Mouse (Mus musculus) heart, embryonic 16.5 days (tissue): Measurements from ENCODE around the gene Rsph9. TPM values are rescaled to one million over a fixed set of nuclear protein-coding genes. Genes with fewer than 3 reads are reported as not detected.

Experiments used
- ATAC-seq: fragments of 200-750 bp; cut with Nextera tagmentation; replicated peaks from 2 replicates; pipeline ENCODE4 v1.8.0; 2017; ENCODE audit warnings: moderate number of reproducible peaks; ENCODE audit not compliant: insufficient read depth, low FRiP score; ENCODE audit errors: extremely low read depth
- H3K27ac ChIP-seq: fragments of 300-500 bp; sonication (generic); 2 replicates; pipeline ENCODE4 v1.5.1; 2014; ENCODE audit warnings: mild to moderate bottlenecking, low read length, control low read depth, moderate library complexity
- H3K27me3 ChIP-seq: fragments of 300-500 bp; sonication (generic); 2 replicates; pipeline ENCODE4 v1.6.1; 2014; ENCODE audit warnings: low read length, mixed read lengths; ENCODE audit not compliant: control insufficient read depth, insufficient read depth
- H3K36me3 ChIP-seq: fragments of 300-500 bp; sonication (generic); 2 replicates; pipeline ENCODE4 v1.6.1; 2014; ENCODE audit not compliant: control insufficient read depth, insufficient read depth
- H3K4me1 ChIP-seq: fragments of 300-500 bp; sonication (generic); 2 replicates; pipeline ENCODE4 v1.6.1; 2014; ENCODE audit warnings: low read length, mixed read lengths; ENCODE audit not compliant: control insufficient read depth, insufficient read depth
- H3K4me2 ChIP-seq: fragments of 300-500 bp; sonication (generic); 2 replicates; pipeline ENCODE4 v1.6.1; 2014; ENCODE audit warnings: low read depth, mild to moderate bottlenecking, control low read depth, low read length
- H3K4me3 ChIP-seq: fragments of 300-500 bp; sonication (generic); 2 replicates; pipeline ENCODE4 v1.5.1; 2014; ENCODE audit warnings: mild to moderate bottlenecking, control low read depth, low read length
- H3K9ac ChIP-seq: fragments of 300-500 bp; sonication (generic); 2 replicates; pipeline ENCODE4 v1.6.1; 2014; ENCODE audit warnings: low read length, control low read depth
- H3K9me3 ChIP-seq: fragments of 300-500 bp; sonication (generic); replicated peaks from 2 replicates; pipeline ENCODE4 v1.6.1; 2016; ENCODE audit warnings: low read length; ENCODE audit not compliant: control insufficient read depth
- WGBS: fragments of 180-500 bp; shearing (Covaris S2); extraction: QIAGEN DNeasy Blood & Tissue Kit; methylation state at CpG from one replicate; pipeline ENCODE4 v1.1.7; 2014; 5-methylcytosine and 5-hydroxymethylcytosine counted together
- polyA plus RNA-seq: library from polyadenylated mRNA; unstranded; fragments of >200 nt; fragmentation: Nextera tagmentation; extraction: Ambion mirVana; gene quantifications from 2 replicates; pipeline ENCODE4 v1.2.1, GENCODE M21; 2015

Gene Rsph9
- polyA plus RNA-seq, 1 experiment from 2014 or later: 6.9 TPM

DNA sequence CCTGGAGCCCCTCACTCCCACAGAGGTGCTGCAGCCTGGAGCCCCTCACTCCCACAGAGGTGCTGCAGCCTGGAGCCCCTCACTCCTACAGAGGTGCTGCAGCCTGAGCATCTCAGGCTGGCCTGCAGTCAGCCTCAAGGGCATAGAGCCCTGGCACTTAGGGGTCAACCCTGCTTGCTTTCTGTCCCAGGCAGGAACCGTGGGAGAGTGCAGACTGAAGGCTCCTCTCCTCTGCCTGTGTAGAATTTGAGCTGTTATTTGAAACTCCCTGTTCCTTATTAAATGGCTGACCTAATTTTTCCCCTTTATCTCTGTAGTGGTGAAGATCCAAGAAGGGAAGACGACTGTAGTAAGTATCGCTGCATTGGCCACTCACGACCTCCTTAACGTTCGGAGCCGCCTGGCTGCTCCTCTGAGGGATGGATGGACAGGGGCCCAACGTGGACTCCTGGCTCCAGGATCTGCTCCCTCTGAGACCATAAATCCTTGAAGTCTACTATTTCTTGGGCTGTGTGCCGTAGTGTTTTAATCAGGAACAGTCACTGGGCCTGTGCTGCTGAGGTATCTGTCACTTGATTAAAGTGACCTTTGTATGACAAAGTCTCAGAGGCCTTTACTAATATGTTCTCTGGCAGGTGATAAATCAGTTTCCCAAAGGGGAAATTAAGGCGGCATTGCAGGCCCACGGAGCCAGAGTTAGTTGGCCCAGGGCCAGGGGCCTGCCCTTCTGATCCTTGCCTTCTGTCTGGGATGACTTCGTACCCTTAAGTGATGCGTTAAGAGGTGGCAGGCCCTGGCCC, 26.2 kb downstream of the Rsph9 start:
- 63% methylated on average over 13 of the region's 13 CpGs for WGBS
- Histone ChIP-seq H3K4me3 (no peak overlapping the region), H3K27me3 (no peaks in the 10 kb centered on the region), H3K36me3 (peaks cover 7% of the 10 kb centered on the region; the same call in 1 of the 2 replicates), H3K9ac (no peak overlapping the region), H3K9me3 (no peaks in the 10 kb centered on the region), H3K27ac (no peak overlapping the region), H3K4me1 (no peaks in the 10 kb centered on the region; the same call in 1 of the 2 replicates), H3K4me2 (no peak overlapping the region)
- ATAC-seq: no peak; the same call in 1 of the 2 replicates

DNA sequence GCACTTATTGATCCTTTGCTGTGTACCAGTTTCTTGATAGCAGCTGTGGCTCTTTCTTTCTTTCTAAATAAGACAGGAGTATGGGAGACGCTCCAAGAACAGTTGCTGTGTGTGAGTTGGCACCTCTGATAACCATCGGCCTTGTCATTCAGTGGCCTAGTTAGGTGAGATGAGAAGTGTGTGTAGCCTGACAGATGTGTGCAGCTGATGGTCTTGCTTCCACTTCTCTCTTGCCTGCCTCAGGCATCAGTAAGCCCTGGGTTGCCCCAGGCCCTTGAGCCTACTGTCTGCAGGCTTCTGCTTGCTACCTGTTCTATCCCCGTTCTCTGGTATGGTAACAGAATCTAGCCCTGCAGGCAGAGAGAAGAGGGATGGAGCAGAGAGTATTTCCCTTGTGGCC, 27.1 kb downstream of the Rsph9 start:
- WGBS: 81% methylated on average over 3 of the region's 3 CpGs
- Histone ChIP-seq H3K4me3 (no peak overlapping the region), H3K27me3 (no peaks in the 10 kb centered on the region), H3K9me3 (no peaks in the 10 kb centered on the region), H3K36me3 (peaks cover 5% of the 10 kb centered on the region; the same call in 1 of the 2 replicates), H3K4me1 (no peaks in the 10 kb centered on the region; the same call in 1 of the 2 replicates), H3K4me2 (no peak overlapping the region), H3K27ac (no peak overlapping the region), H3K9ac (no peak overlapping the region)
- ATAC-seq: no peak

DNA sequence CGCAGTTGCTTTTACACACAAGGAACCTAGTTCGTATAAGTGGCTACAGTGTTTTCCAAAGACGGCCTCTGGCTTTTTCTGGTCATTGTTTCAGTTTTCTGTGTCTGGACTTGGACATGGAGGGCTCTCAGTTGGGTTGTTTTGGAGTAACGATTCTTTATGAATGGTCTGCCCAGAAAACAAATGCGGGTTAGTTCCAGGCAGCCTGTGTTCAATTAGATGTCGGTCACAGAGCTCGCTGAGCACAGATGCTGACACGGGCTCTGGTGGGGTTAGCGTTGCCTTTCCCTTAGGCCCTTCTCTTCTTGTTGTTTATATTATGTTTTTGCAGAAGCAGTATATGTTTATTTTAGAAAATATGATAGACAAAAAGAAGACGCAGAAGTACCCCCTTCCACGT, 27.9 kb downstream of the Rsph9 start:
- no peak overlapping the region for H3K4me3 ChIP-seq
- H3K9me3 ChIP-seq: no peaks in the 10 kb centered on the region
- no peaks in the 10 kb centered on the region for H3K27me3 ChIP-seq
- ATAC-seq: no peak
- H3K4me1 ChIP-seq: peaks cover 6% of the 10 kb centered on the region
- no peak overlapping the region for H3K9ac ChIP-seq
- peaks cover 5% of the 10 kb centered on the region; the same call in 1 of the 2 replicates for H3K36me3 ChIP-seq
- H3K4me2 ChIP-seq: no peak overlapping the region
- peak overlapping the region; percentile 12; the same call in 1 of the 2 replicates for H3K27ac ChIP-seq
- 79% methylated on average over 11 of the region's 11 CpGs for WGBS

DNA sequence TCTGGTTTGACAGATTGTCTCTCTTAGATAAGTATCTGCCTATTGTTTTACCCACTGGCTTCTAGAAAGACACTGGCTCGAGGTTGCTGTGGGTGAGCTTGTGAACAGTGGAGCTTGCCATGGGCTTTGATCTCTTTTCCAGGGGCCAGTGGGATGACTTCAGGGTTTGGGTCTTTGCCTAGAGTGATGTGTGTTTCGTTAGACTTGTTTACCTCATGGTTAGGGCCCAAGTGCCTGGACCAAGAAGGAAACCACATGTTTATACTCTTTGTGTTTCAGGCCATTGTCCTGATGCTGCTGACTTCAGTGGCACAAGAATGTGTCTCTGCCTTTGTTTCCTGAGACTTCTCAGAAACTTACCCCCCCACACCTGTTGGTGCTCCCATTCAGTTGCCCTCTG, 28.5 kb downstream of the Rsph9 start:
- WGBS: 49% methylated on average over 2 of the region's 2 CpGs
- no peaks in the 10 kb centered on the region for H3K9me3 ChIP-seq
- ATAC-seq: no peak
- H3K4me3 ChIP-seq: no peak overlapping the region
- peak overlapping the region; percentile 12; the same call in 1 of the 2 replicates for H3K27ac ChIP-seq
- no peak overlapping the region for H3K4me2 ChIP-seq
- H3K9ac ChIP-seq: no peak overlapping the region
- H3K27me3 ChIP-seq: no peaks in the 10 kb centered on the region
- peaks cover 5% of the 10 kb centered on the region; the same call in 1 of the 2 replicates for H3K36me3 ChIP-seq
- peaks cover 6% of the 10 kb centered on the region for H3K4me1 ChIP-seq

DNA sequence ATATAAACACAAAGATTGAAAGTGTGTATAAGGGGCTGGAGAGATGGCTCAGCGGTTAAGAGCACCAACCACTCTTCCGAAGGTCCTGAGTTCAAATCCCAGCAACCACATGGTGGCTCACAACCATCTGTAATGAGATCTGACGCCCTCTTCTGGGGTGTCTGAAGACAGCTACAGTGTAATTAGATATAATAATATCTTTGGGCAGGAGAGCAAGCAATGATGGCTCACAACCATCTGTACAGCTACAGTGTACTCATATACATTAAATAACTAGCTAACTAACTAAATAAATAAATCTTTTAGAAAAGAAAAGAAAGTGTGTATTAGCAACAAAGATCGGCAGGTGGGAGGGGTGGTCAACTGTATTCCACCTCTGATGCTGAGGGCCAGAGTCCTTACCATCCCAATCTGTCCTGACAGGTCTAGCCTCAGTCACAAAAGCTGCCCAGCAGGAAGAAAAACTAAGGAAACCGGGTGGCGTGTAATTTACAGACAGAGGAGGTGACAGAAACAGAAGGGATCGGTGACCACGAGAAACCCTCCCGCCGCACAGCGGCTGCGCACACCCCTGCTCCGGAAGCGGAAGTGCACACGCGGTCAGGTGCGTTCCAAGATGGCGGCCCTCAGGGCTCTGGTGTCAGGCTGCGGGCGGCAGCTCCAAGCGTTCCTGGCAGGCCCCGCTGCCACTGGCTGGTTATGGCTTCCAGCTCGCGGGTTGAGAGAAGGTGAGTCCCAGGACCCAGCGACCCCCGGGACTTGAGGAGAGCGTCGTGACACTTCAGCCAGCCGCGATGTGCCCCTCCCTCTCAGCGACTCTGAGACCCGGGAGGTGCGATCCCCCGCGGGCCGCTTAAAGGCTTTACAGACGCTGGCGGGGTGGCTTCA, 33.4 kb downstream of the Rsph9 start, which contains the start of gene Mrps18a:
Mrps18a (plus strand) TSS at position 585 of the 888 bp plus-strand sequence.
- Histone ChIP-seq H3K9me3 (no peaks in the 10 kb centered on the region), H3K27me3 (peaks cover 7% of the 10 kb centered on the region), H3K27ac (peak within 1 kb of the TSS; percentile 39), H3K4me1 (peaks cover 6% of the 10 kb centered on the region), H3K9ac (peak within 1 kb of the TSS; percentile 88), H3K4me3 (peak within 1 kb of the TSS; percentile 88), H3K36me3 (no peaks in the 10 kb centered on the region), H3K4me2 (peak within 1 kb of the TSS; percentile 88)
- peak; percentile 91 for ATAC-seq
- 5% methylated on average over 38 of the region's 38 CpGs for WGBS

DNA sequence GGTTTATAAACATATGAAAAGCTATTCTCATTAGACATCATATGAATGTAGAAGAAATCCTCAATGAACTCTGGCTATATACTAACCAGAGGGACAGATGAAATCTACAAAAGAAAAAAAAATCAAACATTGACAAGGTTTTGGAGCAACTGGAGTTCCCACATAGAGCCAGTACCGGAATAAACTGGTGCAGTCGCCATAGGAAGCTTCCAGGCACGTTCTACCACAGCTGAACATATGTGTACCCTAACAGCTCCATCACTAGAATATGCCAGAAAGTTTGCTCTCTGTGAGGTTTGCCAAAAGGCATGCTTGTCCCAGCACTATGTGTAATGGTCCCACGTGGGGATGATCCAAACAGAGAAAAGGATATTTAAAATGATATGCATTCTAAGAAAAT, 35.7 kb downstream of the Rsph9 start:
- H3K9ac ChIP-seq: no peak overlapping the region
- H3K9me3 ChIP-seq: no peaks in the 10 kb centered on the region
- H3K4me1 ChIP-seq: peaks cover 9% of the 10 kb centered on the region
- no peak for ATAC-seq
- H3K4me2 ChIP-seq: no peak overlapping the region
- 72% methylated on average over 4 of the region's 4 CpGs for WGBS
- H3K27me3 ChIP-seq: peaks cover 7% of the 10 kb centered on the region
- H3K36me3 ChIP-seq: no peaks in the 10 kb centered on the region
- H3K4me3 ChIP-seq: no peak overlapping the region
- H3K27ac ChIP-seq: no peak overlapping the region

DNA sequence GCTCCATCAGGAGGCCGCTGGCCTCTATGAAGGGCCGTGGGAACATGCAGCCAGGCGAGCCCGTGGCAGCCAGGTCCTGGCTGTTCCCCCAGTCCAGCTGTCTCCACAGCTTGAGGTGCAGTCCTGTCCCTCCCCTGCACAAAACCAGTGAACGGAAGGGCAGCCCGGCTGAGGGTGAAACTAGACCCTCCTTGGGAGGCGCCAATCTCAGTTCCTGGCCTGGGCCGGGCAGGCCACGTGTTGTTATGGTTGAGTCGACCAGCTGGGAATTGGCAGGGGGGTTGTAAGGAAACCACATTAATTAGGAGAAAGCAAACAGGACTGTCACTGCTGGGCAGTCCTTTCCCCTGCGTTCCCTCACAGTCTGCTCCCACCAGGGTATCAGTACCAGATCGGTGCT, 39.5 kb downstream of the Rsph9 start:
- peak; percentile 88 for ATAC-seq
- Histone ChIP-seq H3K4me1 (peaks cover 3% of the 10 kb centered on the region), H3K4me2 (no peak overlapping the region), H3K27ac (peak overlapping the region; percentile 46), H3K4me3 (no peak overlapping the region), H3K27me3 (peaks cover 2% of the 10 kb centered on the region), H3K9me3 (no peaks in the 10 kb centered on the region), H3K36me3 (no peaks in the 10 kb centered on the region), H3K9ac (peak overlapping the region; percentile 50; the same call in 1 of the 2 replicates)
- WGBS: 25% methylated on average over 12 of the region's 12 CpGs

DNA sequence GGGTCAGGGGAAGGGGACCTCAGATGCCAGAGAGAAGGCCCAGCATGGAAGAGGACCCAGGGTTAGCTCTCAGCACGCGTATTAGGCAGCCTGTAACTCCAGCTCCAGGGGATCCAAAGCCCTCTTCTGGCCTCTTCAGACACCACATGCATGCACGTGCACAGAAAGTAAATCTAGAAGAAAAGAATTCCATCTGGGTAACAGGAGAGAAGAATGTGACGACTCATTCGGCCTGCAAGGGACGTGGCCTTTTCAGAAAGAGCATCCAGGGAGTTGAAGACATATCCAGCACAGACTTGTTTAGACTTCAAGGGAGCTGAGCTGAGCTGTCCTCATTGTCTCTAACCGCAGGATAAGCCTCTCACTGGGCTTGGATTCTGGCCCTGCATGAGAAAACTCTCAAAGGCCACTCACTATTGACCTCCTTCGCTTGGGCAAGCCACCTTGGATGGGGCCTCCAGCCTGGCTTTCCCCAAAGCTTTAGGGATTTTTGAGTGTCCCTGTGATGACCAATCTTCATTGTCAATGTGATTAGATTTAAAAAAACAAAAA, 41.3 kb downstream of the Rsph9 start:
- no peak overlapping the region for H3K9ac ChIP-seq
- H3K36me3 ChIP-seq: no peaks in the 10 kb centered on the region
- no peaks in the 10 kb centered on the region for H3K27me3 ChIP-seq
- no peak overlapping the region for H3K4me2 ChIP-seq
- ATAC-seq: no peak
- H3K9me3 ChIP-seq: no peaks in the 10 kb centered on the region
- H3K4me1 ChIP-seq: peaks cover 3% of the 10 kb centered on the region
- H3K4me3 ChIP-seq: no peak overlapping the region
- 62% methylated on average over 8 of the region's 8 CpGs for WGBS
- H3K27ac ChIP-seq: no peak overlapping the region
